Mouse (Mus musculus): ENCODE data around the gene Spata1.

Gene Spata1

GRCm38 (mm10) chr3:146418901-146419300 lies 80.7 kb downstream of the Spata1 start:
- DNase-seq: no peak

GRCm38 (mm10) chr3:146417873-146418272 lies 81.7 kb downstream of the Spata1 start:
- no peak for DNase-seq

GRCm38 (mm10) chr3:146414555-146414954 lies 85.0 kb downstream of the Spata1 start:
- DNase-seq: no peak

GRCm38 (mm10) chr3:146413992-146414391 lies 85.6 kb downstream of the Spata1 start:
- no peak for DNase-seq

- DNase-seq: no peak
These were observed 86.5 kb downstream of the Spata1 start for GRCm38 (mm10) chr3:146413016-146413415.

GRCm38 (mm10) chr3:146412480-146412879 lies 87.1 kb downstream of the Spata1 start:
- no peak for DNase-seq

- DNase-seq: no peak
These were observed 87.5 kb downstream of the Spata1 start for GRCm38 (mm10) chr3:146412008-146412407.

- DNase-seq: no peak
These were observed 89.4 kb downstream of the Spata1 start for GRCm38 (mm10) chr3:146410114-146410513.
